Mouse (Mus musculus) intestine, embryonic 16.5 days (tissue): ENCODE measurements around the gene Spint1. TPM values are rescaled to one million over a fixed set of nuclear protein-coding genes. Genes with fewer than 3 reads are reported as not detected.
A peak's percentile ranks its signal among the peaks of the same experiment; 100 is the strongest.

Experiments used
- ATAC-seq: fragments of 200-750 bp; cut with Nextera tagmentation; 2 replicates; pipeline ENCODE4 v1.8.0; 2017; ENCODE audit warnings: moderate TSS enrichment, moderate library complexity
- H3K27ac ChIP-seq: fragments of 300-500 bp; sonication (generic); 2 replicates; pipeline ENCODE4 v1.5.1; 2014; ENCODE audit warnings: mild to moderate bottlenecking, low read length
- H3K27me3 ChIP-seq: fragments of 300-500 bp; sonication (generic); replicated peaks from 2 replicates; pipeline ENCODE4 v1.6.1; 2014; ENCODE audit warnings: low read length, control low read depth, mixed read lengths; ENCODE audit not compliant: control insufficient read depth, insufficient read depth
- H3K36me3 ChIP-seq: fragments of 300-500 bp; sonication (generic); 2 replicates; pipeline ENCODE4 v1.6.1; 2014; ENCODE audit warnings: low read length, control low read depth; ENCODE audit not compliant: control insufficient read depth, insufficient read depth
- H3K4me1 ChIP-seq: fragments of 300-500 bp; sonication (generic); 2 replicates; pipeline ENCODE4 v1.6.1; 2014; ENCODE audit warnings: low read length, control low read depth, mixed read lengths; ENCODE audit not compliant: control insufficient read depth, insufficient read depth
- H3K4me2 ChIP-seq: fragments of 300-500 bp; sonication (generic); 2 replicates; pipeline ENCODE4 v1.6.1; 2014; ENCODE audit warnings: low read depth, low read length, control low read depth
- H3K4me3 ChIP-seq: fragments of 300-500 bp; sonication (generic); 2 replicates; pipeline ENCODE4 v1.5.1; 2014; ENCODE audit warnings: mild to moderate bottlenecking, low read length
- H3K9ac ChIP-seq: fragments of 300-500 bp; sonication (generic); 2 replicates; pipeline ENCODE4 v1.6.1; 2014; ENCODE audit warnings: low read depth, low read length
- H3K9me3 ChIP-seq: fragments of 300-500 bp; sonication (generic); 2 replicates; pipeline ENCODE4 v1.6.1; 2016; ENCODE audit warnings: low read length, control low read depth; ENCODE audit not compliant: control insufficient read depth
- WGBS: fragments of 180-500 bp; shearing (Covaris S2); extraction: QIAGEN DNeasy Blood & Tissue Kit; methylation state at CpG from one replicate; pipeline ENCODE4 v1.1.7; 2014; 5-methylcytosine and 5-hydroxymethylcytosine counted together
- polyA plus RNA-seq: library from polyadenylated mRNA; unstranded; fragments of >200 nt; fragmentation: Nextera tagmentation; extraction: Ambion mirVana; gene quantifications from 2 replicates; pipeline ENCODE4 v1.2.1, GENCODE M21; 2015

Gene Spint1
- polyA plus RNA-seq, 1 experiment from 2014 or later: 114 TPM

DNA sequence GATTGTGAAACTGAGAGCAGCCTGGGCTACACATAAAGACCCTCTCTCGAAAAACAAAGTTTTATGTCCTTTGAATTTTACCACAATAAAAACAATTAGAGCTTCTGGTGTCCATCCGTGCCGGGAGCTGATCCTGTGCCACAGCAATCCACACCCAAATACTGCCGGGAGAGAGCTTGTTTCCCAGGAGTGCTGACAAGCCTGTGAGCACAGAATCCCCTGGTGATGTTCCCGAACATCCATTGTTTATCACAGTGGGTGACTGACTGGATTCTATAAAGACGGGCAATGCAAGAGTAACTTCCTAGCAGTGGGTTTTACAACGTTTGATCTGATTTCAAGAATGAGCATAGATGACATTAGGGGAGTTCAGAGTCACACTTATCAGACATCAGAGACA, 17.8 kb downstream of the Spint1 start:
- H3K9me3 ChIP-seq: no peaks in the 10 kb centered on the region
- no peak overlapping the region for H3K27ac ChIP-seq
- no peaks in the 10 kb centered on the region for H3K36me3 ChIP-seq
- no peak for ATAC-seq
- WGBS: 24% methylated on average over 7 of the region's 7 CpGs
- H3K9ac ChIP-seq: no peak overlapping the region
- H3K27me3 ChIP-seq: peaks cover 3% of the 10 kb centered on the region
- no peak overlapping the region for H3K4me3 ChIP-seq
- H3K4me1 ChIP-seq: peaks cover 10% of the 10 kb centered on the region
- H3K4me2 ChIP-seq: no peak overlapping the region

DNA sequence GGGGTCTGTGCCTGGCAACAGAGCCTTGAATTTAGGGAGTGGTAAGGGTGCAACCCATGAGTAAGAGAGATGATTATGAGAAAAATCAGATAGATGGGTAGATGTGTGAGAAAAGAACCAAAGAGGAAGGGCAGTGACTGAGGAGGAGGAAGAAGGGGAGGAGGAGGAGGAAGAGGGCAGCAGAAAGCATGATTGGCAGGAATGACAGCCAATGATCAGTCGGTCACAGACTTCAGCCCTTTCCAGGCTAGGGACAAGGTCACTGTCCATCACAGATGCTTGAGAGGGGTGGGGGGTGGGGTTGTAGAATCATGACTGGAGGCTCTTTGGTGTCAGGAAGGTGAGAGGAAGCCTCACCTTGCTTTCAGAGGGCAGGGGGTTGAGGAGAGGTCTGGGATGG, 23.4 kb downstream of the Spint1 start:
- Histone ChIP-seq H3K36me3 (no peaks in the 10 kb centered on the region), H3K9ac (no peak overlapping the region), H3K4me1 (peaks cover 11% of the 10 kb centered on the region), H3K4me3 (no peak overlapping the region), H3K4me2 (no peak overlapping the region), H3K27ac (no peak overlapping the region), H3K27me3 (no peaks in the 10 kb centered on the region; the same call in 1 of the 2 replicates), H3K9me3 (no peaks in the 10 kb centered on the region)
- WGBS: 75% methylated on average over 1 of the region's 1 CpGs
- ATAC-seq: no peak

DNA sequence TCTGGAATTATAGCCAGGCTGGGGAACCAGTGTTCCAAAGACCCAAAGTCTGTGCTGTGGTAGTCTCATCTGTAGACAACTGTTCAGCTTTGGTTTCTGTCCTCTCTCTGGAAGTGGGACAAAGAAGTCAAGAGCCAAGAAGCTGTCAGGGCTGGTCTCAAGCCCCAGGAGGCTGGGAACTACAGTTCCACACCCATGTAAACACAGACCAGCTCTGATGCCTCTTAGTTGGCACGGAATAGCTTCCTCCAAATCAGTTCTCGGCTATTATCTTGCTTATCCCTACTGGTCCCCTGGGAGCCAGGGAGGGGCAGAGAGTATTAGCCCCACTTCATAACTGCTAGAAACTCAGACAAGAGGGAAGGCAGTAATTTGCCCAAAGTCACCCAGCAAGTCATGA, 24.2 kb downstream of the Spint1 start:
- no peaks in the 10 kb centered on the region for H3K27me3 ChIP-seq
- H3K9me3 ChIP-seq: no peaks in the 10 kb centered on the region
- peaks cover 11% of the 10 kb centered on the region for H3K4me1 ChIP-seq
- no peak overlapping the region for H3K4me2 ChIP-seq
- no peaks in the 10 kb centered on the region for H3K36me3 ChIP-seq
- 28% methylated on average over 2 of the region's 2 CpGs for WGBS
- no peak for ATAC-seq
- H3K4me3 ChIP-seq: no peak overlapping the region
- H3K27ac ChIP-seq: no peak overlapping the region
- H3K9ac ChIP-seq: no peak overlapping the region

DNA sequence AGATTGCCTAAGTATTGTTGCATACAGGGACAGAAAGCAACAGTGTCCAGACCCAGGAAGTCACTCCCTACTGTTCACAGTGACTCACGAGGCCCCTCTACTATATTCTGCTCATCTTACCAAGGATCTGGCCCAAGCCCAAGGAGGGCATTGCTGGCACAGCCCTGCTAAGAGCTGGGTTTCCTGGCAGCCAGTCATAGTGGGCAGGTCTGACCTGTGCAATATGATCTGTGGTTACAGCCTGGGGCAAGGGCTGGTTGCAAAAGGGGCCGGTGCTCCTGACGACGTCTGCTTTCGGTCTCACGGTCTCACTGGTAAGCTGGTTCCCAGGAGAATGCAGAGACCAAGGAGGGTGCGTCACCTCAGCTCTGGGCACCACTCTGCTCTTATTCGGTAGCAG, 25.8 kb downstream of the Spint1 start:
- no peaks in the 10 kb centered on the region for H3K27me3 ChIP-seq
- H3K9me3 ChIP-seq: no peaks in the 10 kb centered on the region
- peak; percentile 88 for ATAC-seq
- peak overlapping the region; percentile 1; the same call in 1 of the 2 replicates for H3K4me2 ChIP-seq
- no peak overlapping the region for H3K4me3 ChIP-seq
- H3K36me3 ChIP-seq: no peaks in the 10 kb centered on the region
- WGBS: 25% methylated on average over 8 of the region's 8 CpGs
- H3K9ac ChIP-seq: no peak overlapping the region
- H3K27ac ChIP-seq: 0 out of 2 replicates have a peak overlapping the region, but pooled peaks have one; percentile 14
- H3K4me1 ChIP-seq: peaks cover 11% of the 10 kb centered on the region

DNA sequence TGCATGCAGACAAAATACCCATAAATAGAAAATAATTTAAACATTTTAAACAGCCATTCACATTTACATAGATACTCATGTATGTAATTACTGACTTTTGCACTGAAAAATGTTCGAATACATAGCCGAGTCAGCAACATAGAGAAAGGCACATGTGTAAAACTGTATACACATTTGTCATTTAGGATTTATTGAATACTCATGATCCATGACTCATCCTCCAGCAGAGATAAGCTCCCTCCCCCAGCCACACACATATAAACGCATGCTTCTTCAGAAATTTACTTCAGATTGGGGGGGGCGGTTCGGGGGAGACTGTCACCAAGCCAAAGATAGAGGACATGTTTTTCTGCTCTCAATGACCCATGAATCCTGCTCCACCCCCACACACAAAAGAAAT, 26.7 kb downstream of the Spint1 start:
- H3K4me3 ChIP-seq: no peak overlapping the region
- no peak overlapping the region for H3K27ac ChIP-seq
- no peak for ATAC-seq
- 61% methylated on average over 5 of the region's 5 CpGs for WGBS
- peaks cover 14% of the 10 kb centered on the region for H3K4me1 ChIP-seq
- no peaks in the 10 kb centered on the region for H3K9me3 ChIP-seq
- no peaks in the 10 kb centered on the region for H3K27me3 ChIP-seq
- no peak overlapping the region for H3K4me2 ChIP-seq
- H3K36me3 ChIP-seq: no peaks in the 10 kb centered on the region
- H3K9ac ChIP-seq: no peak overlapping the region

DNA sequence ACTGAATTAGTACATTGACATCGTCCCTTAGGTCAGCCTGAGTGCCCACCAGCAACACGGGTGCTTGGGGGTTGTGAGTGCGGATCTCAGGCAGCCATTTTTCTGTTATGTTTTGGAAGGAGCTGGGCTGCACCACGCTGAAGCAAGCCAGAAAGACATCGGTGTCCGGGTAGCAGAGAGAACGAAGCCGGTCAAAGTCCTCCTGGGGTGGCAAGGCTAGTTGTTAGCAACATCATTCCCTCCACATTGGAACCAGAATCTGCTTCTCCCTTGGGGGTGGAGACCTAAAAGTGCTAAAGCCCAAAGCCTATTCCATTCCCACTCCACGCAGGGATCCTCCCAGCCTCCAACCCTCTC, 33.1 kb downstream of the Spint1 start:
- Histone ChIP-seq H3K36me3 (no peaks in the 10 kb centered on the region), H3K9ac (peak overlapping the region; percentile 74), H3K4me3 (peak overlapping the region; percentile 68), H3K4me1 (peaks cover 14% of the 10 kb centered on the region), H3K27me3 (peaks cover 6% of the 10 kb centered on the region; the same call in 1 of the 2 replicates), H3K4me2 (peak overlapping the region; percentile 100), H3K27ac (no peak overlapping the region), H3K9me3 (no peaks in the 10 kb centered on the region)
- 53% methylated on average over 9 of the region's 9 CpGs for WGBS
- ATAC-seq: no peak

DNA sequence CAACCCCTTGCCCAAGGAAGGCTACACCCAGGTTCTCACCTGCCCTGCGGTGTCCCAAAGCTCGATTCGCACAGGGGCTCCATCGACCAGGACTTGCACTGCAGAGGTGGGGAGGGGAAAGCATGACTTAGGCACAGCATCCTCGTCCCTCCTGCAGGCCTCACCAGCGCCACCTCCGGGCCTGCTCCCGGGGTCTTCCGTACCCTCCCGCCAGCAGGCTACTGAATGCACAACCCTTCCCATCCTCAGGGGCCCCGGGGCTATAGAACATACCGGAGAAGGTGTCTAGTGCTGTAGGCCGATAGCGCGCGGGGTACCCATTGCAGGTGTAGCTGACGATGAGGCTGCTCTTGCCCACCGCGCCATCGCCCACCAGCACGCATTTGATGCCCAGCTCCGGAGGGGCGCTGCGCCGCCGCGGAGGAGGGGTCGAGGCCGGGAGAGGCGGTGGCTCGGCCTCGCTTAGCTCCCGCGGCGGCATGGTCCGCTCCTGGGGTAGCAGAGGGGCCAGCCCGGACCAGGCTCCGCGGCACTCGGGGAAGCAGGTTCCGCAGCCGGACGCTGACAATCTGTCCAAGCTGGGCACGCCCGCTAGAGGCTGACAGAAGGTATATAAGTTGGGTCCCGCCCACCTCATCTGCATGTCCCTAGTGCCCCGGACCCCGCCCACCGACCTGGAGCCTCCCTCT, 33.6 kb downstream of the Spint1 start, which contains the start of gene Rhov:
Rhov (minus strand) TSS at position 630 of the 689 bp plus-strand sequence.
- under 1% methylated on average over 49 of the region's 49 CpGs for WGBS
- H3K27me3 ChIP-seq: peaks cover 6% of the 10 kb centered on the region; the same call in 1 of the 2 replicates
- peak; percentile 87 for ATAC-seq
- H3K4me2 ChIP-seq: peak within 1 kb of the TSS; percentile 100
- no peaks in the 10 kb centered on the region for H3K36me3 ChIP-seq
- H3K27ac ChIP-seq: no peak within 1 kb of the TSS
- H3K9me3 ChIP-seq: no peaks in the 10 kb centered on the region
- H3K4me1 ChIP-seq: peaks cover 14% of the 10 kb centered on the region
- H3K9ac ChIP-seq: peak within 1 kb of the TSS; percentile 74
- H3K4me3 ChIP-seq: peak within 1 kb of the TSS; percentile 68

DNA sequence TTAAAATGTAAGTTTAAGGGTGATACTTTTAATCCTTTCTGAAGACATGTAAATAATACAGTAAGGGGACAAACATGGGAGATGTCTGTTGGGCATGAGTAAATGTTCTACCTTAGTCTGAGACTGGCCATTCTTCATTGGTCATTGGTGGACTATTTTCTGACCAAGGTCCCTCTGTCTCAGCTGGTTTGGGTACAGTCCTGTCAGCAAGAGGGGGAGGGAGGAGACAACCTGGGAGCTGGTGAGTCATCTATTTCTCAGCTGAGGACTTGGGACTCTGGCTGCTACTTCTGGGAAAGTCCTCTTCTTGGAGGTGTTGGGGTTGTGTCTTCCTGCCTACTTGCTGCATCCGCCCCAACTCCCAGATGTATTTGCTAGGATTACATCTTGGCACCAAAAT, 37.0 kb downstream of the Spint1 start:
- no peaks in the 10 kb centered on the region for H3K9me3 ChIP-seq
- no peak overlapping the region for H3K9ac ChIP-seq
- no peak for ATAC-seq
- no peak overlapping the region for H3K4me2 ChIP-seq
- H3K27me3 ChIP-seq: peaks cover 6% of the 10 kb centered on the region; the same call in 1 of the 2 replicates
- H3K36me3 ChIP-seq: no peaks in the 10 kb centered on the region
- H3K4me1 ChIP-seq: peaks cover 10% of the 10 kb centered on the region; the same call in 1 of the 2 replicates
- 85% methylated on average over 1 of the region's 1 CpGs for WGBS
- H3K4me3 ChIP-seq: no peak overlapping the region
- H3K27ac ChIP-seq: no peak overlapping the region

DNA sequence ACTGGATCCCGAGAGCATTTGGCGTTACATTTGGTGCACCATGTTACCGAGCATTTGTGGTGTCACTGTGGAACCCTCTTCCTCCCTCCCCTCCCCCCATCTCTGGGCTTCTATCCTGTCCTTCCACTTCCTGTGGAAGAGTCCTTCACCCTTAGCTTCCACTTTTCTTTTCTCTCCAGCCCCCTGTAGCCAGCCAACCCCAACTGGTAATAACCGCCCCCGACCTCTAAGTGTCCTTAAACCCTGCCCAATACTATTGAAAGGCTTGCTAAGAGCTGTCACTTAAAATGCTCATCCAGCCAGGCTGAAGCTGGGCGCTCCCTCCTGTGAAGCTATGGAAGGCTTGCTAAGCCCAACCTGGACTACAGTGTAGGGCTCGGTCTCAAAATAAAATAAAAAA, 39.8 kb downstream of the Spint1 start:
- ATAC-seq: no peak
- Histone ChIP-seq H3K36me3 (no peaks in the 10 kb centered on the region), H3K9me3 (no peaks in the 10 kb centered on the region), H3K27ac (no peak overlapping the region), H3K4me2 (no peak overlapping the region), H3K9ac (no peak overlapping the region), H3K27me3 (no peaks in the 10 kb centered on the region), H3K4me1 (0 out of 2 replicates have a peak, but pooled peaks cover 3% of the 10 kb centered on the region), H3K4me3 (no peak overlapping the region)
- 83% methylated on average over 7 of the region's 7 CpGs for WGBS
